ENCODE assay signal across 14 mouse cellular contexts in genomic region chr7:4629586-4629985, GRCm38 (mm10). TPM values are rescaled to one million over a fixed set of nuclear protein-coding genes. Genes with fewer than 3 reads are reported as not detected.
A peak's percentile ranks its signal among the peaks of the same experiment; 100 is the strongest.
DNase-seq lines count a peak whose midpoint lies in the region; ATAC-seq lines count a peak whose summit lies in the region.
"Had no signal": no experiment of that assay in that cellular context is flagged by ENCODE, and none has a peak within 500 bp of the region (broad histone marks: within the 10 kb centered on the region; RNA-seq: fewer than 3 reads in every experiment).

No protein-coding gene starts in this region.

- no peak overlapping the region for H3K4me3 ChIP-seq in forebrain, embryonic 12.5 days (replicated peaks)
- no peak overlapping the region for H3K4me3 ChIP-seq in forebrain, embryonic 15.5 days
- H3K4me3 ChIP-seq in intestine, embryonic 16.5 days (ENCODE audit: low read length) = peak overlapping the region; percentile 37
- H3K4me3 ChIP-seq: gastrocnemius, adult 2 months; heart, embryonic 15.5 days; limb, embryonic 13.5 days had no signal

- H3K9ac ChIP-seq in forebrain, embryonic 12.5 days = 0 out of 2 replicates have a peak overlapping the region, but pooled peaks have one; percentile 12
- H3K9ac ChIP-seq in forebrain, embryonic 15.5 days (replicated peaks) = no peak overlapping the region
- H3K9ac ChIP-seq in intestine, embryonic 16.5 days (ENCODE audit: low read depth, low read length) = peak overlapping the region; percentile 54
- H3K9ac ChIP-seq: heart, embryonic 15.5 days; limb, embryonic 13.5 days had no signal

- no peak overlapping the region for H3K4me2 ChIP-seq in forebrain, embryonic 12.5 days
- H3K4me2 ChIP-seq in forebrain, embryonic 15.5 days (replicated peaks) = no peak overlapping the region
- peak overlapping the region; percentile 50 for H3K4me2 ChIP-seq in intestine, embryonic 16.5 days (ENCODE audit: low read depth, low read length)
- H3K4me2 ChIP-seq: heart, embryonic 15.5 days; limb, embryonic 13.5 days had no signal

- no peaks in the 10 kb centered on the region for H3K27me3 ChIP-seq in forebrain, embryonic 12.5 days
- H3K27me3 ChIP-seq in forebrain, embryonic 15.5 days = no peaks in the 10 kb centered on the region
- no peaks in the 10 kb centered on the region for H3K27me3 ChIP-seq in intestine, embryonic 16.5 days (replicated peaks; ENCODE audit: control insufficient read depth, insufficient read depth, low read length)
- H3K27me3 ChIP-seq: heart, embryonic 15.5 days; limb, embryonic 13.5 days had no signal

- no peak for ATAC-seq in forebrain, embryonic 12.5 days (ENCODE audit: low FRiP score)
- ATAC-seq in forebrain, embryonic 15.5 days (replicated peaks) = no peak
- peak; percentile 73 for ATAC-seq in intestine, embryonic 16.5 days
- ATAC-seq in megakaryocyte-erythroid progenitor cell, adult 5-6 weeks (replicated peaks; ENCODE audit: low FRiP score, low TSS enrichment, poor library complexity, severe bottlenecking) = 0 out of 2 replicates have a peak, but pooled peaks have one; percentile 3
- ATAC-seq: hindbrain, postnatal 0 days had no signal

- H3K27ac ChIP-seq in forebrain, embryonic 12.5 days = no peak overlapping the region
- no peak overlapping the region for H3K27ac ChIP-seq in forebrain, embryonic 15.5 days (replicated peaks)
- H3K27ac ChIP-seq in intestine, embryonic 16.5 days (ENCODE audit: low read length) = peak overlapping the region; percentile 81
- H3K27ac ChIP-seq: gastrocnemius, adult 2 months; heart, embryonic 15.5 days; hindbrain, postnatal 0 days; limb, embryonic 13.5 days; stomach, postnatal 0 days had no signal

- WGBS in forebrain, embryonic 12.5 days = 92% methylated on average over 5 of the region's 5 CpGs
- 93% methylated on average over 5 of the region's 5 CpGs for WGBS in forebrain, embryonic 15.5 days
- WGBS in intestine, embryonic 16.5 days = 52% methylated on average over 5 of the region's 5 CpGs

- no peaks in the 10 kb centered on the region for H3K9me3 ChIP-seq in forebrain, embryonic 12.5 days
- H3K9me3 ChIP-seq in forebrain, embryonic 15.5 days = no peaks in the 10 kb centered on the region
- H3K9me3 ChIP-seq in intestine, embryonic 16.5 days (ENCODE audit: control insufficient read depth, low read length) = no peaks in the 10 kb centered on the region
- H3K9me3 ChIP-seq: heart, embryonic 15.5 days; limb, embryonic 13.5 days had no signal

- H3K36me3 ChIP-seq in forebrain, embryonic 12.5 days (replicated peaks) = peaks cover 63% of the 10 kb centered on the region
- H3K36me3 ChIP-seq in forebrain, embryonic 15.5 days = peaks cover 56% of the 10 kb centered on the region
- H3K36me3 ChIP-seq in intestine, embryonic 16.5 days (ENCODE audit: control insufficient read depth, insufficient read depth, low read length) = peaks cover 28% of the 10 kb centered on the region

- H3K4me1 ChIP-seq in forebrain, embryonic 12.5 days = no peaks in the 10 kb centered on the region
- no peaks in the 10 kb centered on the region for H3K4me1 ChIP-seq in forebrain, embryonic 15.5 days
- H3K4me1 ChIP-seq in intestine, embryonic 16.5 days (ENCODE audit: control insufficient read depth, insufficient read depth, low read length) = 0 out of 2 replicates have a peak, but pooled peaks cover 5% of the 10 kb centered on the region
- H3K4me1 ChIP-seq: heart, embryonic 15.5 days; limb, embryonic 13.5 days had no signal

- peak; percentile 40 to 72 for DNase-seq in spleen, postnatal 4 days (ENCODE audit: low spot score in 2 of 2)
- no peak for DNase-seq in spleen, postnatal 36 days (ENCODE audit: low spot score in 2 of 2)
- no peak for DNase-seq in lung, postnatal 4 days
- DNase-seq in lung, adult 18-20 months = no peak
- DNase-seq: B cell, adult 2 months; gastrocnemius, adult 2 months had no signal

RNA-seq across cellular contexts. Expression of gene Tmem86b, which starts 1.6 kb away (rescaled TPM):
- polyA plus RNA-seq in forebrain, embryonic 12.5 days (2016; fragmentation: Nextera tagmentation; extraction: Ambion mirVana) = 3.7 and 5.1 TPM in 2 replicates
- polyA plus RNA-seq in forebrain, embryonic 15.5 days (2015; fragmentation: Nextera tagmentation; extraction: Ambion mirVana) = 2.7 and 3.1 TPM in 2 replicates
- polyA plus RNA-seq in intestine, embryonic 16.5 days (2015; fragmentation: Nextera tagmentation; extraction: Ambion mirVana) = 16.3 and 23.2 TPM in 2 replicates
- total RNA-seq in megakaryocyte-erythroid progenitor cell, adult 5-6 weeks (2014; fragmentation: Nextera tagmentation) = 17.6 and 19.4 TPM in 2 replicates
- total RNA-seq in megakaryocyte-erythroid progenitor cell, adult 5-6 weeks (2017) = 7.7 and 15.6 TPM in 2 replicates

RNA-seq across cellular contexts. Expression of gene Ptprh, which starts 25.7 kb away (rescaled TPM):
- polyA plus RNA-seq in forebrain, embryonic 12.5 days (2016; fragmentation: Nextera tagmentation; extraction: Ambion mirVana) = not detected in 2 replicates
- 0.24 and 0.52 TPM in 2 replicates for polyA plus RNA-seq in forebrain, embryonic 15.5 days (2015; fragmentation: Nextera tagmentation; extraction: Ambion mirVana)
- 3.0 and 4.7 TPM in 2 replicates for polyA plus RNA-seq in intestine, embryonic 16.5 days (2015; fragmentation: Nextera tagmentation; extraction: Ambion mirVana)
- total RNA-seq in megakaryocyte-erythroid progenitor cell, adult 5-6 weeks (2014; fragmentation: Nextera tagmentation) = not detected in 2 replicates
- 0.46 TPM in 1 of 2 replicates, not detected in the other for total RNA-seq in megakaryocyte-erythroid progenitor cell, adult 5-6 weeks (2017)
- total RNA-seq: gastrocnemius, adult 2 months had no signal
- polyA plus RNA-seq: heart, embryonic 15.5 days; limb, embryonic 13.5 days had no signal

RNA-seq across cellular contexts. Expression of gene Ppp6r1, which starts 29.2 kb away (rescaled TPM):
- polyA plus RNA-seq in forebrain, embryonic 12.5 days (2016; fragmentation: Nextera tagmentation; extraction: Ambion mirVana) = 15.4 and 25.3 TPM in 2 replicates
- 9.2 and 9.3 TPM in 2 replicates for polyA plus RNA-seq in forebrain, embryonic 15.5 days (2015; fragmentation: Nextera tagmentation; extraction: Ambion mirVana)
- polyA plus RNA-seq in intestine, embryonic 16.5 days (2015; fragmentation: Nextera tagmentation; extraction: Ambion mirVana) = 2.6 and 2.9 TPM in 2 replicates
- total RNA-seq in megakaryocyte-erythroid progenitor cell, adult 5-6 weeks (2014; fragmentation: Nextera tagmentation) = 81.4 and 118 TPM in 2 replicates
- 82.5 and 90.9 TPM in 2 replicates for total RNA-seq in megakaryocyte-erythroid progenitor cell, adult 5-6 weeks (2017)

RNA-seq across cellular contexts. Expression of gene Hspbp1, which starts 55.3 kb away (rescaled TPM):
- 112 and 114 TPM in 2 replicates for polyA plus RNA-seq in forebrain, embryonic 12.5 days (2016; fragmentation: Nextera tagmentation; extraction: Ambion mirVana)
- polyA plus RNA-seq in forebrain, embryonic 15.5 days (2015; fragmentation: Nextera tagmentation; extraction: Ambion mirVana) = 142 and 146 TPM in 2 replicates
- 84.9 and 95.4 TPM in 2 replicates for polyA plus RNA-seq in intestine, embryonic 16.5 days (2015; fragmentation: Nextera tagmentation; extraction: Ambion mirVana)
- total RNA-seq in megakaryocyte-erythroid progenitor cell, adult 5-6 weeks (2014; fragmentation: Nextera tagmentation) = 69.0 and 77.0 TPM in 2 replicates
- 44.9 and 47.4 TPM in 2 replicates for total RNA-seq in megakaryocyte-erythroid progenitor cell, adult 5-6 weeks (2017)

Comparison
In these comparisons a context has a peak if more than half of its experiments do, and no peak if none do; other contexts are left out.
1. DNase-seq: peak in spleen, postnatal 4 days (2 of 2); none in spleen, postnatal 36 days (0 of 2), lung, postnatal 4 days (0 of 2) and lung, adult 18-20 months (0 of 2).
2. ATAC-seq: peak in intestine, embryonic 16.5 days (single experiment) and megakaryocyte-erythroid progenitor cell, adult 5-6 weeks (single experiment); none in forebrain, embryonic 12.5 days (single experiment) and forebrain, embryonic 15.5 days (single experiment).